Mouse (Mus musculus) cerebellum, postnatal 14 days (tissue): ENCODE measurements at regions not wholly inside any gene's neighbourhood (a gene's known extent, or its start where the extent isn't known, plus 50 kb on each side); places are given as distances from the start of the nearest gene placed in this dataset.

Experiments used
- DNase-seq, 2 experiments: peaks; one replicate each; pipeline ENCODE4 v3.0.0; 2021; ENCODE audit warnings: mixed read lengths in 2 of 2

DNA sequence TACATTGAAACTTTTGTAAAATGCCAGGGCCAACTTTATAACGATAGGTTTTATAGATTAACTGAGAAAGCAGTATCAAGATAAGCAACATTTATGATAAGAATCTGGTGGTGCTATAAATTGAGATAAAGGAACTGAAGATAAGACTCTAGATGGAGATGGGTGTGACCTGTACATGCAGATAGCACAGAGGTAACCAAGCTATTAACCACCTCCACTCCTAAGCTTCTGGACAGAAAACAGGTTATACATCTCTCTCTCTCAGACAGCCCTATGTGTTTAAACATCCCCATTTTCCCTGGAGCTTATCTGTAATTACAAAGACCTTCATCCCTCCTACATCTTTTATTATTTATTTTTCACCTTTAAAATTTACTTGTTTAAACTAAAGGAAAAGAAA lies 590.5 kb upstream of the Nrg3 start:
- DNase-seq, result no peak

DNA sequence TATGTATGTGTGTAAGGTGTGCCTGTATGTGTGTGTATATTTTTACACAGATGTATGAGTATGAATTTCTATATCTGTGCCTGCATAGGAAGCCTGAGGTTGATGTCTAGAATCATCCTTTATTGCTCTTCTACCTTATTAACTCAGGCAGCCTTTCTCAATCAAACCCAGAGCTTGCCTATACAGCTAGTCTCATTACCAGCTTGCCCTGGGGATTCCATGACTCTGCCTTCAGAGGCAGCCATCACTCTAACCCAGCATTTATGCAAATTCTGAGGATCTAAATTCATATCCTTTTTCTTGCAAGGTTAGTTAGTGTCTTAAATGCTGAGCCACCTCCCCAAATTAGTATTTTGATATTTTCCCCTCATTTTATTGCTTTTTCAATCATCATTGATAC lies 569.0 kb upstream of the Nrg3 start:
- DNase-seq, result no peak

GRCm38 (mm10) chr14:40036173-40036572 lies 563.3 kb upstream of the Nrg3 start:
- no peak for DNase-seq

DNA sequence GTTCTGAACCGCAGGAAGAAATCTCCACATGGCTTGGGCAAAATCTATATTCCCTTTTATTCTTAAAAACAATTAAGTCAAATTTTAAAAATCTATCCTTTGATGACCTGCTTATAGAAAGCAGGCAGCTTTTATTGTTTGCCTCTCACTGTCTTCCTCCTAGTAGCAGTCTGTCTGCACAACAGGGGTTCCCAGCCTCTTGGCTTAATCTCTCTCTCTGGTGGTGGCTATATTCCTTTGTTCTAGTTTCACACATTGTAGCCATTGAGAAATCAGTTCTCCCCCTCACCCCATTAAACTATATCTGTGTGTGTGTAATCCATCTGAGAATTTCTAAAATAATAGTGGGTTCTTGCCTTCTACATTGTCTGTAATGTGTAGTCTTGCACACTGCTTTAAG lies 542.4 kb upstream of the Nrg3 start:
- peak; percentile 51 to 64 for DNase-seq

DNA sequence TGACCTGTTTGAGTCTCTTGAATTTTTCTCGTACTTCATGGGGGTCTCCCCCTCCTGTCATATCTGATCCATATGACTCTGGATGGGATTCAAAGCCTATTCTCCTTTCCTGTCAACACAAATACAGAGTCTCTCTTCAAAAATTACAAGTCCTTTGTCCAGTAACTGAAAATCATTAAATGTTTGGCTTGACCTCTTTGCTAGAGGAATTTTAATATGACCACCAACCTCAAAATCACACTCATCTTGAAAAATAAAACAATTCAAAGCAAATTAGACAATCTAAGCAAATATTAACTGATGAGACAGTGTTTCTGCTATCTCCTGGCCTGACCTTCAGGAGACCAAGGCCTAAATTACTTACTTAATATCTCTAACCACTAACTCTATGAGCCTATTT lies 541.8 kb upstream of the Nrg3 start:
- no peak for DNase-seq

GRCm38 (mm10) chr14:40009781-40010551 lies 537.1 kb upstream of the Nrg3 start:
- DNase-seq, result no peak
